Mouse (Mus musculus) liver, postnatal 0 days (tissue): ENCODE data around the gene Fam120b.

Experiments used
- CTCF ChIP-seq: sonication (generic); IDR thresholded peaks from 2 replicates; pipeline ENCODE4 v1.5.1; 2016; ENCODE audit warnings: antibody characterized with exemption, low read depth
- EP300 ChIP-seq: IDR thresholded peaks from 2 replicates; pipeline ENCODE4 v1.6.1; 2016; ENCODE audit warnings: antibody characterized with exemption, low read depth, mild to moderate bottlenecking

DNA sequence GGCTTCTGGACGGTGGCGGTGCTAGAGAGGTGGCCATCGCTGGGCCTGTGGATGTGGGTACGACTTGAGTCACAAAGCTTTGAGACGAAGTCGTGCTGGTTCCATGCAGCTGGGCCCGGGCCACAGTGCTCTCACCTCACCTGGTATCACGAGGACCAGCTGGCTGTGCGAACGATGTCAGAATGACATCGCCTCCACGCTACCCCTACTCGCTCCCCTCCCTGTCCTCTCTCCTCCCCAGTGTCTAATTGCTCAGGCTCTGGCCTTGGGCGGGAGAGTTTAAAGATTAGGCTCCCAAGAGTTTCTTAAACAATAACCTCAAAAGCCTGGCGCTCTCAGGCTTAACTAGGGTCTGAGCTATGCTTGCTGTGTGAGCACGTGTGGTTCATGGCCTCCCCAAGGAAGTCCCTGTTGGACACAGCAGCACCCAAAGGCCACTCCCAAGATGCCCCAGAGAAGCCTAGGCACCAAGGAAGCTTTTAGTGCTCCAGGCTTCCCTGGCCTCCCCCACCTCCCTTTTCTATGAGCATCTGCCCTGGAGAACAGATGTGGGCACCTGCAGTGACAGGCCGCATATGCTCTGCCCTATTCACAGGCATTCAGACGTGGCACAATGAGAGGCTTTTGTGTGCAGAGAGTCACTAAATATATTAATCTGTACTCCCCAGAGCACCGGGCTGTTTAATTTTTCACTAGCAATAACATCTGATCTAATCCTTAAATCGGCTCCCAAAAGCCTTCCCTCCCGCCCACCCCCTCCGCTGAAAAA lies 14.7 kb upstream of the Fam120b start:
- no peak for TF ChIP-seq EP300
- TF ChIP-seq CTCF = no peak
